Mouse (Mus musculus) layer of hippocampus, adult 11-12 months (tissue): ENCODE measurements around the gene Dnajb4.
"Not testable (repeated sequence)": the region's sequence is repeated elsewhere in the genome, so short reads cannot be mapped to it uniquely, and the experiment has no call there.

Experiments used
- DNase-seq: peaks from one replicate; pipeline ENCODE4 v3.0.0; 2022; ENCODE audit warnings: low spot score

Gene Dnajb4

DNA sequence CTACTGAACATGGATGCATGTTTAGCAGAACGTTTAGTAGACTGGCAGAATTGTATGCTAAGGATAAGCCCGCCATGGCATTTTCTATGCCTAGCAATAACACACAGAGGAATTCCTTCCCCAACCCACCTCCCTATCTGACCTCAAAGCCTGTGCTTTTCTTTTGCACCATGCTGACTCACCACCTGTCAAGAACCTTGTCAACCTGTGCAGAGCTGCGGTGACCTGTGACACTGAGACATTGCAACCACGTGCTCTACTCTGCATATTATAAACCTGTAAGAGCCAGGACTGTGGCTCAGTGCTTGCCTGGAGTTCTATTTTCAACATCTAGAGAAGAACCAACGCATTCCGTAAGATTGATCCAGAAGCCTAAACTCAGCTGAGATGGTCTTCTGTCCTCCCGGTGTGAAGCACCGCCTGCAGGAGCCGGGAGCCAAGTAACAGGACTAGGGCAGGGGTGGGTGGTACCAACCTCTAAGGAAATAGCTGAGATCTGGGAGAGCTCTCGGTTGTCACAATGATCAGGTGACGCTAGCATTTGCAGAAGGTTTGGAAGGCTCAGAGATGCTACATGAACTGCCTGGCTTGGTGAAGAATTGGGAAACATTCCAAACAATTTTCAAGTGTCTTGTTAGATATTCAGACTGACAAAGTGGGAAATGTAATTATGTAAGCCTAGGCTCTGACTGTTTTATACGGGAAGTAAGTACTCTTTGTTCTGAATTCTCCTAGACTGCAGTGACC lies 62.8 kb downstream of the Dnajb4 start:
- no peak for DNase-seq

DNA sequence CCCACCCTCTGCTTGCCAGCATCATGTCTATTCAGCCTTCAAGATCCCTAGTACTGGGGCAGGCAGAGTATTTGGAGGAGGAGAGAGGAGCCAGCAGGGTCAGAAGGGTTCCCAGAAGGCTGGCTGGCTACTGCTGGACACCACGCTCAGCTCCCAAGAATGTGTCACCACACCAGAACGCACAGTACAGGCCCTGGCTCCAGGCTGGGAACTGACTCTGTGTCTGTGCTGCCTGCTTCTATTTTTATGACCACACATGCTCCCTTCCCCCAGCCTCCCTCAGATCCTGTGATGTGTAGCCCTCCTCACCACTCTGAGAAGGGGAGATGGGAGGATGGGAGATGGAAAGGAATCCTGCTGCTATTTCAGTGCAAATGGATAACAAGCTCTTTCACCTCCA lies 64.9 kb downstream of the Dnajb4 start:
- DNase-seq = no peak

DNA sequence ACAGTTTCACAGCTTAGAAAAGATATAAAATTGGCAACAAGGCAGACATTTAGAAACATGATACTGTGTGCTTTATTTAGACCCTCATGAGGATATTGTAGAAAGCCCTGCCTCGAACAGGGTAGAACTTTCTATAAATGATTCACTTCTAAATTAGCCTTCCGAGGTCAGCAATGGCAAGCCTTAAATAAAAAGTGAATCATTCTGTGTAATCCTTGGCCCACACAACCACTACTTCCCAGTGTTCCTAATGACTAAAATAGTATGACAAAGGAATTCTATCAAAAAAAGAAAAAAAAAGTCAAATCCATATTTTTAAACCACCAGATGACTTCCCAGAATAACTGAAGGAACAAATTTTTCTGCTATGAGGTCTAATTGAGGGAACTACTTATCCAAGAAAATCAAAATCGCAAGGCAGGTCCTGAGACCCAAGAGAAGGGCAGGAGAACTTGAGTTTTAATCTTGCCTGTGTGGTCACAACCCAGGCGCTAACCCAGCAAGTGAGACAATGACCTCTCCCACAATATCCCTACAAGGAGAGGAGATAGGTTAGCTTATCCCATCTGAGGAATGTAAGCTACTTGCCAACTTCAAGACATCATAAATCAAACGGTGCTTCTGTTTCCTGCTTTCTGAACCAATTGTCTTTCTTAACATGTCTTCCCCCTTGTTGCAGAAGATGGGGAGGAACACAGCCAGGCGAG lies 67.0 kb downstream of the Dnajb4 start:
- DNase-seq = no peak

DNA sequence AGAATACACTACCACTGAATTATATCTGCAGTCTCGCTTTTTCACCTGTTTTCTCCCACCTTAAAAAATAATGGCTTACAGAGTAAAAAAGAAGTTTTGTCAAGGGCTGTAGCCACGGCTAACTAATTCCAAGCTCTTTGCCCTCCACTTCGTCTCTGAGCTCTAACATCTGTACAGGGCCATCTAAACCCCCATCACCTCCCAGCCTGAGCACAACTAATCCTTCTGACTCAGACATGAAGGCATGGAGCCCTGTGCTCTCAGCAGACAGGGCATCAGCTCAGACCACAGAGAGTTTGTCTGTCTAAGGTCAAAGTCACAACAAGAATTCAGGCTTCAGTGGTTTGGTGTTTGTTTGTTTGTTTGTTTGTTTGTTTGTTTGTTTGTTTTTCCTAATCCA lies 68.0 kb downstream of the Dnajb4 start:
- DNase-seq = no peak

DNA sequence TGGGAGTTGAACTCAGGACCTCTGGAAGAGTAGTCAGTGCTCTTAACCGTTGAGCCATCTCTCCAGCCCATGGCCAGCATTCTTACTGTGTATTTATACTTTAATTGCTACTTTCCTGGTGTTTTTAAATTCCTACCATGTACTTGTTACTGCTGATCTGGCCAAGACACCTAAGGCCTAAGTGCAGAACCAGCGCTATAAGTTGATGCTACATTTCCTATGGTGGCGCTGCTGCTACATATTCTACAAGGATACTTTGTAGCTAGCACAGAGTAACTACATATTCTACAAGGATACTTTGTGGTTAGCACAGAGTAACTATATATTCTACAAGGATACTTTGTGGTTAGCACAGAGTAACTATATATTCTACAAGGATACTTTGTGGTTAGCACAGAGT lies 70.8 kb downstream of the Dnajb4 start:
- not testable (repeated sequence) for DNase-seq

DNA sequence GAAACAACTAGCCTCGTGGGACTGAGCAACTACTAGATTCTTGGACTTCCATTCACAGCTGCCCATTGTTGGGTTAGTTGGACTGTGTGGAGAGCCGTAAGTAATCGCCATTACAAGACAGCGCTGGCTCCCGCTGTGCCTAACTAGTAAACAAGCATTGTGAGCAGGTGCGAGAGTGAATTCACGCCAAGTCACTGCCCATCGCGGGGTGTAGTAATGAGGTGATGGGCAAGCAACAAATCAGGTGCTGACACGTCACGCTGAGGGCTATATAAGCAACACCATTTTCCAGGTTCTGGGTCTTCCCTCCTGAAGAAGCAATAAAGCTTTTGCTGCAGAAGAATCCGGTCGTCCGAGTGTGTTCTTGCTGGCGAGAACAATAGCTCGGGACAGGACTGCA lies 74.0 kb downstream of the Dnajb4 start:
- DNase-seq = not testable (repeated sequence)

DNA sequence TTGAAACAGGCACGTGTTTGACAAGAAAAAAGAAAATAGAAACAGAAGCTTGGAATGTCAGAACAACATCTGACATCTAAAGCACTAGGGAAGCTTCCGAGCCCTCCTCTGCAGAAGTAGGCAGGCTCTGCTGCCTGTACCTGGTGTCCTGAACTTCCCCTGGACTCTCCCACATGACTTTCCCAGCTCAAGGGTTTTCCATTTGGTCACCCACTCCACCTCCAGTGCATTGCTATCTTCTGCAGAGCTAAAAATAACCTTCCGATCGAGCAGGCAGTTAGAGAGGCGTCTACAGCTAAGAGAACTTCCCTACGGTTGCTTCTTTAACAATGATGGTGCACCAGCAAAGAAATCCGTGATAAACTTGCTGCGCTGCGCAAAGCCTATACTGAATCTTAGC lies 76.5 kb downstream of the Dnajb4 start:
- DNase-seq = no peak

DNA sequence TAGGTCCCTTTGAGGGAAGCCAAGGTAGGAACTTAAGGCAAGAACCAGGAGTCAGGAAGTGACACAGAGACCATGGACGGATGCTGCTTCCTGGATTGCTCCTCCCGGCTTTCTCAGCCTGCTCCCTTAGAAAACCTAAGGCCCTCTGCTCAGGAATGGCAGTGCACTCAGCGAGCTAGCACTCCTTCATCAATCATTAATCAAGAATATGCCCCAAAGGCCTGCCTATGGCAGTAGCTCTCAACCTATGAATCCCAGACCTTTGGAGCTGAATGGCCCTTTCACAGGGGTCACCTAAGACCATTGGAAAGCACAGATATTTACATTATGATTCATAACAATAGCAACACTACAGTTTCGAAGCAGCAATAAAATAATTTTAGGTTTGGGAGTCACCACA lies 79.1 kb downstream of the Dnajb4 start:
- no peak for DNase-seq

DNA sequence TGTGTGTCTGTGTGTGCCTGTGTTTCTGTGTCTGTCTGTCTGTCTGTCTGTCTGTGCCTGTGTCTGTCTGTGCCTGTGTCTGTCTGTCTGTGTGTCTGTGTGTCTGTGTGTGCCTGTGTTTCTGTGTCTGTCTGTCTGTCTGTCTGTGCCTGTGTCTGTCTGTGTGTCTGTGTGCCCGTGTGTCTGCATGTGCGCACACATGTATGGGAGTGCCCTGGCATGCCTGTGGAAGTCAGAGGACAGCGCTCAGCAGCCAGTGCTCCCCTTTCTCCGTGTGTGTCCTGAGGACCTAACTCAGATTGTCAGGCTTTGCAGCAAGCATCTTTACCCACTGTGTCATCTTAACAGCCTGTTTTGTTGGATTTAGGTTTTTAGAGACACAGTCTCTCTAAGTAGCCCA lies 80.7 kb downstream of the Dnajb4 start:
- DNase-seq = not testable (repeated sequence)

DNA sequence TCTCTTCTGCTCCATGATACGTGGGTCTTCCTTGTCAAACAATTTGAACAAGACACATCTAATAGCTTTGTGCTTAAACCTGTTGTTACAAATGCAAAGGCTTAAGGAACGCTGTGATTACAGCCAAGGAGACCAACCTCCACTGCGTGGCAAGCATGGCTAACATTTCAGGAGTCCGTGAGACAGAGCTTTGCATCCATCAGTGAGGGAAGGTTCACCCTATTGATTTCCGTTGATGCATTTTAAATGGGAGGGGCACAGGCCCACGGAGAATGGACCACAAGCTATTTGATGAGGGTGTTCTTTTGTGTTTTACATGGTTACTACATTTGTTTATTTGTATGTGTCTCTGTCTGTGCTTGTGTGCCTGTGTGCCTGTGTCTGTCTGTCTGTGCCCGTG lies 81.5 kb downstream of the Dnajb4 start:
- no peak for DNase-seq
